Mouse (Mus musculus): ENCODE data around the gene Paqr7. TPM values are rescaled to one million over a fixed set of nuclear protein-coding genes. Genes with fewer than 3 reads are reported as not detected.

The Paqr7 gene
- polyA plus RNA-seq, 1 experiment from 2014 or later, result 70.3 TPM

GRCm38 (mm10) chr4:134518541-134518940 is 22.0 kb downstream of the Paqr7 start:
- 85% methylated on average over 4 of the region's 4 CpGs for WGBS
- Histone ChIP-seq H3K4me1 (replicated peaks; ENCODE audit: control insufficient read depth, insufficient read depth, low read length) (no peaks in the 10 kb centered on the region), H3K9me3 (ENCODE audit: control insufficient read depth) (no peaks in the 10 kb centered on the region), H3K9ac (ENCODE audit: low read depth, low read length) (no peak overlapping the region), H3K27ac (ENCODE audit: low read depth, low read length) (no peak overlapping the region), H3K4me3 (ENCODE audit: low read depth, low read length) (no peak overlapping the region), H3K4me2 (replicated peaks; ENCODE audit: low read depth) (no peak overlapping the region), H3K36me3 (ENCODE audit: control insufficient read depth, insufficient read depth) (peaks cover 11% of the 10 kb centered on the region; the same call in 1 of the 2 replicates), H3K27me3 (replicated peaks; ENCODE audit: control insufficient read depth, insufficient read depth, low read length) (no peaks in the 10 kb centered on the region)
- TF ChIP-seq CTCF (IDR thresholded peaks at IDR 0.05; ENCODE audit: low read depth), result no peak
- ATAC-seq, result no peak

- Histone ChIP-seq H3K4me1 (replicated peaks; ENCODE audit: control insufficient read depth, insufficient read depth, low read length) (no peaks in the 10 kb centered on the region), H3K9ac (ENCODE audit: low read depth, low read length) (no peak overlapping the region), H3K4me2 (replicated peaks; ENCODE audit: low read depth) (no peak overlapping the region), H3K36me3 (ENCODE audit: control insufficient read depth, insufficient read depth) (peaks cover 14% of the 10 kb centered on the region; the same call in 1 of the 2 replicates), H3K4me3 (ENCODE audit: low read depth, low read length) (no peak overlapping the region), H3K9me3 (ENCODE audit: control insufficient read depth) (no peaks in the 10 kb centered on the region), H3K27ac (ENCODE audit: low read depth, low read length) (no peak overlapping the region), H3K27me3 (replicated peaks; ENCODE audit: control insufficient read depth, insufficient read depth, low read length) (no peaks in the 10 kb centered on the region)
- no peak for TF ChIP-seq CTCF (IDR thresholded peaks at IDR 0.05; ENCODE audit: low read depth)
- no peak for ATAC-seq
Observed at GRCm38 (mm10) chr4:134519281-134519680, 22.8 kb downstream of the Paqr7 start.

- H3K4me3 ChIP-seq (ENCODE audit: low read depth, low read length), result no peak overlapping the region
- no peaks in the 10 kb centered on the region for H3K27me3 ChIP-seq (replicated peaks; ENCODE audit: control insufficient read depth, insufficient read depth, low read length)
- no peak for ATAC-seq
- peaks cover 41% of the 10 kb centered on the region for H3K36me3 ChIP-seq (ENCODE audit: control insufficient read depth, insufficient read depth)
- no peak overlapping the region for H3K4me2 ChIP-seq (replicated peaks; ENCODE audit: low read depth)
- H3K9me3 ChIP-seq (ENCODE audit: control insufficient read depth), result no peaks in the 10 kb centered on the region
- no peak overlapping the region for H3K9ac ChIP-seq (ENCODE audit: low read depth, low read length)
- H3K4me1 ChIP-seq (replicated peaks; ENCODE audit: control insufficient read depth, insufficient read depth, low read length), result no peaks in the 10 kb centered on the region
- H3K27ac ChIP-seq (ENCODE audit: low read depth, low read length), result no peak overlapping the region
- TF ChIP-seq CTCF (IDR thresholded peaks at IDR 0.05; ENCODE audit: low read depth), result no peak
- 83% methylated on average over 4 of the region's 4 CpGs for WGBS
Observed at GRCm38 (mm10) chr4:134523447-134523846, 26.9 kb downstream of the Paqr7 start.

GRCm38 (mm10) chr4:134525806-134526205 is 29.3 kb downstream of the Paqr7 start:
- no peak overlapping the region for H3K4me3 ChIP-seq (ENCODE audit: low read depth, low read length)
- 78% methylated on average over 5 of the region's 5 CpGs for WGBS
- no peak overlapping the region for H3K27ac ChIP-seq (ENCODE audit: low read depth, low read length)
- no peaks in the 10 kb centered on the region for H3K9me3 ChIP-seq (ENCODE audit: control insufficient read depth)
- no peak for ATAC-seq
- H3K4me2 ChIP-seq (replicated peaks; ENCODE audit: low read depth), result no peak overlapping the region
- H3K36me3 ChIP-seq (ENCODE audit: control insufficient read depth, insufficient read depth), result peaks cover 65% of the 10 kb centered on the region
- TF ChIP-seq CTCF (IDR thresholded peaks at IDR 0.05; ENCODE audit: low read depth), result no peak
- H3K27me3 ChIP-seq (replicated peaks; ENCODE audit: control insufficient read depth, insufficient read depth, low read length), result no peaks in the 10 kb centered on the region
- H3K9ac ChIP-seq (ENCODE audit: low read depth, low read length), result no peak overlapping the region
- H3K4me1 ChIP-seq (replicated peaks; ENCODE audit: control insufficient read depth, insufficient read depth, low read length), result no peaks in the 10 kb centered on the region

GRCm38 (mm10) chr4:134526220-134526619 is 29.7 kb downstream of the Paqr7 start:
- Histone ChIP-seq H3K9ac (ENCODE audit: low read depth, low read length) (no peak overlapping the region), H3K27ac (ENCODE audit: low read depth, low read length) (no peak overlapping the region), H3K4me2 (replicated peaks; ENCODE audit: low read depth) (no peak overlapping the region), H3K27me3 (replicated peaks; ENCODE audit: control insufficient read depth, insufficient read depth, low read length) (no peaks in the 10 kb centered on the region), H3K36me3 (ENCODE audit: control insufficient read depth, insufficient read depth) (peaks cover 68% of the 10 kb centered on the region), H3K4me1 (replicated peaks; ENCODE audit: control insufficient read depth, insufficient read depth, low read length) (no peaks in the 10 kb centered on the region), H3K9me3 (ENCODE audit: control insufficient read depth) (no peaks in the 10 kb centered on the region), H3K4me3 (ENCODE audit: low read depth, low read length) (no peak overlapping the region)
- ATAC-seq, result no peak
- WGBS, result 62% methylated on average over 5 of the region's 5 CpGs
- TF ChIP-seq CTCF (IDR thresholded peaks at IDR 0.05; ENCODE audit: low read depth), result no peak

- no peak for TF ChIP-seq CTCF (IDR thresholded peaks at IDR 0.05; ENCODE audit: low read depth)
- Histone ChIP-seq H3K9ac (ENCODE audit: low read depth, low read length) (no peak overlapping the region), H3K9me3 (ENCODE audit: control insufficient read depth) (no peaks in the 10 kb centered on the region), H3K4me1 (replicated peaks; ENCODE audit: control insufficient read depth, insufficient read depth, low read length) (no peaks in the 10 kb centered on the region), H3K27me3 (replicated peaks; ENCODE audit: control insufficient read depth, insufficient read depth, low read length) (no peaks in the 10 kb centered on the region), H3K36me3 (ENCODE audit: control insufficient read depth, insufficient read depth) (peaks cover 34% of the 10 kb centered on the region), H3K27ac (ENCODE audit: low read depth, low read length) (no peak overlapping the region), H3K4me3 (ENCODE audit: low read depth, low read length) (no peak overlapping the region), H3K4me2 (replicated peaks; ENCODE audit: low read depth) (no peak overlapping the region)
- no peak for ATAC-seq
- WGBS, result 65% methylated on average over 4 of the region's 4 CpGs
Observed at GRCm38 (mm10) chr4:134532928-134533327, 36.4 kb downstream of the Paqr7 start.

GRCm38 (mm10) chr4:134533421-134533820 is 36.9 kb downstream of the Paqr7 start:
- no peak overlapping the region for H3K27ac ChIP-seq (ENCODE audit: low read depth, low read length)
- H3K4me1 ChIP-seq (replicated peaks; ENCODE audit: control insufficient read depth, insufficient read depth, low read length), result no peaks in the 10 kb centered on the region
- no peak overlapping the region for H3K9ac ChIP-seq (ENCODE audit: low read depth, low read length)
- H3K4me3 ChIP-seq (ENCODE audit: low read depth, low read length), result no peak overlapping the region; the same call in 1 of the 2 replicates
- peaks cover 30% of the 10 kb centered on the region for H3K36me3 ChIP-seq (ENCODE audit: control insufficient read depth, insufficient read depth)
- 85% methylated on average over 4 of the region's 4 CpGs for WGBS
- H3K27me3 ChIP-seq (replicated peaks; ENCODE audit: control insufficient read depth, insufficient read depth, low read length), result no peaks in the 10 kb centered on the region
- no peaks in the 10 kb centered on the region for H3K9me3 ChIP-seq (ENCODE audit: control insufficient read depth)
- no peak for TF ChIP-seq CTCF (IDR thresholded peaks at IDR 0.05; ENCODE audit: low read depth)
- no peak for ATAC-seq
- H3K4me2 ChIP-seq (replicated peaks; ENCODE audit: low read depth), result peak overlapping the region; percentile 96

All from intestine, postnatal 0 days (tissue).